Mouse (Mus musculus) liver, adult (tissue): ENCODE measurements around the gene Ntm.

ENCODE experiments used
- GATA4 ChIP-seq: IDR thresholded peaks from 2 replicates; pipeline ENCODE4 v1.6.1; 2014; ENCODE audit warnings: mild to moderate bottlenecking, low read length; ENCODE audit not compliant: insufficient replicate concordance

The Ntm gene

GRCm38 (mm10) chr9:29761511-29761910, 201.4 kb downstream of the Ntm start:
- no peak for TF ChIP-seq GATA4

DNA sequence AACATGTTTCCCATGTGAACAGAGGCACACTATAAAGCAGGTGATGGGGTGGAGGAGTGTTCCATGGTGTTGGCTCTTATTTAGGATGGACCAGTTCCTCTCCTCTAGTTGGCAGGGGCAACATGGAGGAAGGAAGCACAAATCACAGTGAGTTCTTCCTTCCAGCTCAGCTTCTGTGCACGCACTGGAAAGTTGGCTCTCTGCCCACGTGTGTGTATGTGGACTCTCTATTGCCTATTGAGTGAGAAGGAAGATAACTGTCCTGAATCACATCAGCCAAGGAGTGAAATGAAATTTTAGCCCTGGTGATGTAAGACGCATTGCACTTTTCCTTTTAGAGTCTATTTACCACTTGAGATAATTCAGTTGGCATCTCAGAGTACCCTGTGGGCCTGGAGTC, 203.0 kb downstream of the Ntm start:
- TF ChIP-seq GATA4, result no peak

DNA sequence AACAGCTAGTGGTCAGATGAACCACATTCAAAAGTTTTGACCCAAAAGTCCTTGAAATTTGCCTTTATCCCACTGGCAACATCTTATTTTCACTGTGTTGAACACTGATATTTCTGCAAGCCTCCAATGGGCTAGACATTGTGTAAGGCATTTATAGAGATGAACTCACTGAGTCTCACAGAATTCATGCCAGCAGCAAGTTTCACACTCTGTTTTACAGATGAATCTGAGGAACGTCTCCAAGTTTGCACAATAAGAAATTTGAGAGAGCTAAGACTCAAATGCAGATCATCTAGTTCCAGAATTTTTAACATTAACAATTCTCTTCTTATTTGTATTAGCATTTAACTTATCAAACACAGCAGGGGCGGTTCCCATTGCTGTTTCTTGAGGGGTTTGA, 203.9 kb downstream of the Ntm start:
- TF ChIP-seq GATA4, result no peak

- TF ChIP-seq GATA4, result no peak
Measured at GRCm38 (mm10) chr9:29754374-29754773, 208.6 kb downstream of the Ntm start.

DNA sequence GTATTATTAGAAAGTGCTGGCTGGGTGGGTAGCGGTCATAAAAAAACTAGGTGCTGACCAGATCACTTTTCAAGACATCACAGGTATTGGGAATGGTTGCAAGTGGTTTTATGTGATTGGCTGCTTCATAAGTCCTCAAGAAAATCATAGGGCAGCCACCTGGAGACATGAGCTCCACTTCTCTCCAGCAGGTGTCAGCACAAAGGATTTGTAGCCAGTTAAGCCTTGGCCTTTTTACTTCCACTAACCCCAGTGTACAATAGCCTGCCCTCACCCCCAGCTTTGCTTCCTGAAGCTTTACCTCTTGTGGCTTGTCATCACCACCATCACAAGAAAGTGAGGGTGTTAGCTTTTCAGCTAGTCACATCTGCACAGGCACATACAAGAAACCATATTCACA, 211.5 kb downstream of the Ntm start:
- no peak for TF ChIP-seq GATA4

GRCm38 (mm10) chr9:29750371-29751014, 212.4 kb downstream of the Ntm start:
- TF ChIP-seq GATA4, result no peak

GRCm38 (mm10) chr9:29748070-29748469, 214.9 kb downstream of the Ntm start:
- no peak for TF ChIP-seq GATA4

DNA sequence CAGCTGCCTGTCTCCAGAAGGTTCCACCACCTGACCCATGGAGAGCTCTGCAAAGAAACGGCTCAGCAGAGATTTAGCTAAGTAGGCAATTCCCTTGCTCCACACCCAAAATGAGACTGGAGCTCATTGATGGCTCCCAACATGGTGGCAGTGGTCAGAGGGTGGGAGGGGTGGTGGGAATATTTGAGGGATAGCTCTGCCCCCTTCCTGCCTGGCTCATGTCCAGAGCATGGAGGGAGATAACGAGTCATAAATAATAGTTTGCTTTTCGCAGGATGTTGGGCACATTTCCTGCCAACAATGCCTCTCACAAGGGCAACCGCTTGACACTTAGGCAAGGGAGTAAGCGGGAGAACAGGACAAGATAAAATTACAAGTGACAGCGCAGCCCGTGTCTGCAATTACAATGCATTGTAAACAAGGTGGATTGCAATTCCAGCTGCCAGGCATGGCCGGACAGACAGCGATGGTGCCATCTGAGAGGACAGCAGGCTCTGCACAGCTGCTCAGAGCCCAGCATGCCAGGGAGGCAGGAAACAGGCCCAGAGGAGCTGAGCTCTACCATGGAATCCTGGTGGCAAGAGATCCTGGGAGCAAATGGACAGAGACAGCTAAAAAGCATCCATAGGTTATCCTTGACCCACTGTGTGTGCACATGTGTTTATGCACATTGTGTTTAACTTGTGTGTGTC, 224.0 kb downstream of the Ntm start:
- TF ChIP-seq GATA4, result no peak

DNA sequence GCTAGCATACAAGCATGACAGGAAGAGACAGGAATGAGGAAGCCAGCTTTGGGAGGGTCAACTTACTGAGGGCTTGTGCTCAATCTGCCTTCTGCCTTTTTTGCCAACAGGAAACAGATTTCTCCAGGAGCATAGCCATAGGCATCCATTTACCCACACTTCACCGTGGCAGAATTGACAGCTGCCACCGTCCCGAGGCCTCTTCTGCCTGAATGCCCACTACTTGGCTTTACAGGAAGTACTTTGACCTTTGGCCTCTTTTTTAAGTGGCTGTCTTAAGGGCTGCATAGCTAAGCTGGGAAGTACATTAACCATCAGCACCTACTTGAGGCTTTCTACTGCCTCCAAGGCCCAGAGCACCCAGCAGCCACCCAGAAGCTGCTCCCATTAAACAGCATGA, 226.9 kb downstream of the Ntm start:
- TF ChIP-seq GATA4, result no peak

GRCm38 (mm10) chr9:29732895-29733294, 230.0 kb downstream of the Ntm start:
- TF ChIP-seq GATA4, result no peak

- TF ChIP-seq GATA4, result no peak
Measured at GRCm38 (mm10) chr9:29731672-29732071, 231.3 kb downstream of the Ntm start.

- no peak for TF ChIP-seq GATA4
Measured at GRCm38 (mm10) chr9:29727540-29728432, 235.2 kb downstream of the Ntm start.

GRCm38 (mm10) chr9:29721461-29721860, 241.5 kb downstream of the Ntm start:
- TF ChIP-seq GATA4, result no peak

DNA sequence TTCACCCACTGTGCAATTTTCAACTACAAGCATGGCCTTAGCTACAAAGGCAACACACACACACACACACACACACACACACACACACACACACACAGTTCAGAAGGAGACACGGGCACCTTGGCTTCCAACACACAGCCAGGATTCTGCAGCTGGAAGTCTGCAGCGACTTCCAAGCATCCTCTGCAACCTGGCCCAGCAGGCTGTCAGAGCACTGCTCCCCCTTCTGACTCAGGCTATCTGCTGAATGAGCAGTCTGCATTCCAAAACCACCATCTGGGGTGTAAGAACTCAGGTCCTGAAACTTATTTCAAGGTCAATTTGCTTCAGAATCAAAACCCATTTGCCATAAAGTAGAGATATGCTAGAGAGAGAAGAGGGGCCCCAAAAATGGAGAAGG, 246.1 kb downstream of the Ntm start:
- TF ChIP-seq GATA4, result no peak

- TF ChIP-seq GATA4, result no peak
Measured at GRCm38 (mm10) chr9:29698276-29698675, 264.7 kb downstream of the Ntm start.

DNA sequence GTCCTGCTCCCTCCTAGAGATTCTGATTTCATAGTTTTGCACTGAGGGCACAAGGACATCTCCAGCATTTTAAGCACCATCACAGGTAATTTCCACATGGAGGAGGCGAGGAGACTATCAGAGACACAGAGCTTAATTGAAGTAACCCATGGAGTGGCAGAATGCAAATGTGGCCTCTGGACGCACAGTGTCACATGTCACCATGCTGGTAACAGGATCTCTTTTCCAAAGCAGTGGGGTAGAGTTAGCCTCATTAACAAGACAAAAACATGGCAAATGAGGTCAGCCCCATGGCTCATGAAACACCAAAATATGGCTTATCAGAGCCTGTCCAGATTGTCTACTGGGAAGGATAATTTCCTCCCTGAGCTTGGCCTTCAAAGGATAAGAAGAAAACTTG, 268.8 kb downstream of the Ntm start:
- TF ChIP-seq GATA4, result no peak

- TF ChIP-seq GATA4, result no peak
Measured at GRCm38 (mm10) chr9:29691186-29691855, 271.6 kb downstream of the Ntm start.
